Mouse (Mus musculus) G1E (cell line): Measurements from ENCODE around the gene Tpcn2. TPM values are rescaled to one million over a fixed set of nuclear protein-coding genes. Genes with fewer than 3 reads are reported as not detected.

Experiments
- ATAC-seq: 2 replicates; pipeline ENCODE4 v1.8.0; 2016; ENCODE audit warnings: mild to moderate bottlenecking; ENCODE audit not compliant: insufficient number of reproducible peaks, poor library complexity, low FRiP score, severe bottlenecking; ENCODE audit errors: extremely low read depth
- DNase-seq: peaks from one replicate; pipeline ENCODE4 v3.0.0; 2012; ENCODE audit warnings: low spot score
- H3K27me3 ChIP-seq: 2 replicates; pipeline ENCODE4 v1.6.1; 2012; ENCODE audit warnings: mild to moderate bottlenecking, low read length, inconsistent platforms; ENCODE audit not compliant: insufficient read depth
- H3K36me3 ChIP-seq: replicated peaks from 2 replicates; pipeline ENCODE3; 2012; ENCODE audit warnings: mild to moderate bottlenecking, inconsistent platforms
- H3K4me1 ChIP-seq: 2 replicates; pipeline ENCODE4 v1.6.1; 2012; ENCODE audit warnings: low read depth, low read length, inconsistent platforms, mixed read lengths; ENCODE audit not compliant: insufficient read depth
- H3K4me3 ChIP-seq: 2 replicates; pipeline ENCODE4 v1.5.1; 2012; ENCODE audit warnings: low read depth, mild to moderate bottlenecking, inconsistent platforms, low read length, moderate library complexity, mixed read lengths
- H3K9me3 ChIP-seq: replicated peaks from 2 replicates; pipeline ENCODE4 v1.6.1; 2012; ENCODE audit warnings: inconsistent platforms
- CTCF ChIP-seq: IDR thresholded peaks from 2 replicates; pipeline ENCODE4 v1.5.1; 2012; ENCODE audit warnings: low read depth, low read length, inconsistent platforms, mixed read lengths
- GATA1 ChIP-seq: IDR thresholded peaks from 2 replicates; pipeline ENCODE4 v1.6.1; 2012; ENCODE audit warnings: borderline replicate concordance, low read length, inconsistent platforms, mixed read lengths
- GATA2 ChIP-seq: IDR thresholded peaks from 2 replicates; pipeline ENCODE4 v1.6.1; 2012; ENCODE audit warnings: low read depth, low read length, inconsistent platforms, borderline replicate concordance
- POLR2AphosphoS5 ChIP-seq: IDR thresholded peaks from 2 replicates; pipeline ENCODE4 v1.6.1; 2012; ENCODE audit warnings: low read depth, low read length, inconsistent platforms; ENCODE audit not compliant: insufficient replicate concordance
- TAL1 ChIP-seq: conservative IDR thresholded peaks from 2 replicates; pipeline ENCODE4 v1.6.1; 2012; ENCODE audit warnings: low read depth, low read length, inconsistent platforms, mixed read lengths
- polyA plus RNA-seq: library from polyadenylated mRNA; stranded (reverse); fragments of >175 nt; gene quantifications from 2 replicates; pipeline ENCODE4 v1.2.3, GENCODE M21; 2012
- total RNA-seq, 2 experiments: library from RNA; stranded (forward) in 1 of 2; stranded (reverse) in 1 of 2; fragments of 200-1000 nt in 1 of 2; fragments of >200 nt in 1 of 2; fragmentation: Nextera tagmentation in 1 of 2; gene quantifications; 2 replicates each; pipeline ENCODE4 v1.2.3; 2014 to 2017

Tpcn2 gene
- 2.6 and 6.9 TPM in 2 replicates for total RNA-seq (2014; fragmentation: Nextera tagmentation)
- total RNA-seq (2017), result 4.2 TPM in 2 replicates
- polyA plus RNA-seq, result 2.4 and 3.0 TPM in 2 replicates

DNA sequence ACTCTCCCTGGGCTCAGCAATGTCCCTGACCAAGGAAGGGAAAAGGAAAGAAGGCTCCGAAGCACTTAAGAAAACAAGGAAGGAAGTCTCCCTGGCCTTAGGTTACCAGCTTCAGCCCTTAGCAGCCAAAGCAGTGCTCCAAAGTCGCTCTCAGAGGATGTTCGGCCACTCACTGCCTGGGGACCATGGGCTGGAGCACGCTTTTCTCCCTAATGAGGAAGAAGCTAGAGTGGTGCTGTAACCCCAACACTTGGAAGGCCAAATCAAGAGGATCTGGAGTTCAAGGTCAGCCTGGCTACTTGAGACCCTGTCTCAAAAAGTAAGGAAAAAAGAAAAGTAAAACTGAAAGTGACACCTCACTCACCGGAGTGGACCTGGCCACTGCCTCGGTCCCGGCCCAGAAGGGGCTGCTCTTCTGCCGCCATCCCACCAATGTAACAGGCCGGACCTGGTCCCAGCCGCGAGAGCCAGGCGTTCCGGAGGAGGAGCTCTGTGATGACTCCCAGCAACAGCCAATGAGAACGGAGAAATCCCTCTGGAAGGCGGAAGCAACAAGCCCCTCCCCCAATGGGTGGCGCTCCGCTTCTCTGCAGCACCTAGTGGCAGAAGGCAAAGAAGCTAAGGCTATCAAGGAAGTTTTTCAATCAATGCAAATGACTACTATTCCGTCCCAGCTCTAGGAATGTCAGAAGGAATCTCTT is at the start of gene Tpcn2:
TSS of gene Tpcn2 (minus strand) at position 525 of the 701 bp plus-strand sequence.
- H3K9me3 ChIP-seq, result no peaks in the 10 kb centered on the region
- peaks cover 26% of the 10 kb centered on the region for H3K4me1 ChIP-seq
- peaks cover 14% of the 10 kb centered on the region for H3K27me3 ChIP-seq
- H3K36me3 ChIP-seq, result peaks cover 19% of the 10 kb centered on the region
- TF ChIP-seq GATA1 (no peak), CTCF (no peak), GATA2 (no peak), TAL1 (no peak), POLR2AphosphoS5 (no peak)
- H3K4me3 ChIP-seq, result peak within 1 kb of the TSS; percentile 74
- peak; percentile 99 for ATAC-seq
- peak; percentile 95 for DNase-seq

DNA sequence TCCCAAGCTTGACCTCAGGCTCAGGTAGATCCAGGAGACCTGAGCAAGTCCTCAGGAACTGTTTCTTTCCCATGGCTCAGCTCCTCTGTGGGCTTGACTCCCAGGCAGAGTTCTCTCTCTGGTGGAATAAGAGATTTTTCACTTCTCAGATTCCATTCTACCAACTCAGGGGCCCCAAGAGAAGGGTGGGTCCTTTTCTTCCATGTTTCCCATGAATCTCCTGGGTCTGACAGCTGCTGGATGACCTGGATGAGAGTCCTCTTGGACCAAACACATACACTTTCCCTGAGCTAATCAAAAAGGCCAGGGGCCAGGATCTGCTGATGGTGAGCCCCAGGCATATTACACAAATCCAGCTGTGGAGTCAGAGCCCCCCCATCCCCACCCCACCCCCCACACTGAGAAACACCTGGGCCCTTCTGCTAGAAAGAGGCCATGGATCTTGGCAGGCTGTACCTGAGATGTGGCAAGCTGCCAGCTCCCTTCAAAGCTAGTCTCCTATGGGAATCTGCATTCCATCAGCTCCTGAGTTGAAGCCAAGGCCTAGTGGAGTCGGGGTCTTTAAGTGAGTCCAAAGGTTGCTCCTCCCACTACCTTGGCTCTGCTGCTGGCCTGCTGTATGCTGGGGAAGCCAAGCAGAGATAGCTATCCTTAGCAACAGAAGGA is 48.7 kb upstream of the Tpcn2 start:
- no peak overlapping the region for H3K4me3 ChIP-seq

DNA sequence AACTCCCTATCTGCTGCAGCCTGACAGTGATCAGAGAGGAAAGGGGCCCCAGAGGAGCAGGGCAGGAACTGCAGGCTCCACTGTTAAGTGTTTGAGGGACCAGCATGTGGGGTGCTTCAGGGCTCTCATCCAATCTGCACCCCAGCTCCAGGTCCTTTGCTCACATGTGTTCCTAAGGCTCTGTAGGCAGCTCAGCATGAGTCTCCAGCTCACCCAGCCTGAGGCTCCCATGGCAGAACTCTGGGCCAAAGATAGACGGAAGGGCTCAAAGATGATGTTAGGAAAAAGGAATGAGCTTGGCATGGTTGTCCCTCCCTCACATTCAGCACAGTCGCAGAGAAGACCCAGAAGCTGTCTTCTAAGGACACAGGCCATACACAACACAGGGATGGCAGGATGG is 46.8 kb upstream of the Tpcn2 start:
- H3K27me3 ChIP-seq, result peaks cover 9% of the 10 kb centered on the region; the same call in 1 of the 2 replicates
- ATAC-seq, result no peak
- H3K36me3 ChIP-seq, result no peaks in the 10 kb centered on the region
- no peak overlapping the region for H3K4me3 ChIP-seq
- DNase-seq, result no peak
- H3K4me1 ChIP-seq, result no peaks in the 10 kb centered on the region
- H3K9me3 ChIP-seq, result no peaks in the 10 kb centered on the region
- TF ChIP-seq TAL1 (no peak), CTCF (no peak), GATA2 (no peak), GATA1 (no peak), POLR2AphosphoS5 (no peak)

More for the DNA sequence above, 48.7 kb upstream of the Tpcn2 start:
- no peaks in the 10 kb centered on the region for H3K4me1 ChIP-seq
- no peak for TF ChIP-seq GATA1
- DNase-seq (no peak), ATAC-seq (no peak)
- H3K36me3 ChIP-seq, result no peaks in the 10 kb centered on the region
- H3K27me3 ChIP-seq, result peaks cover 9% of the 10 kb centered on the region; the same call in 1 of the 2 replicates
- H3K9me3 ChIP-seq, result no peaks in the 10 kb centered on the region

DNA sequence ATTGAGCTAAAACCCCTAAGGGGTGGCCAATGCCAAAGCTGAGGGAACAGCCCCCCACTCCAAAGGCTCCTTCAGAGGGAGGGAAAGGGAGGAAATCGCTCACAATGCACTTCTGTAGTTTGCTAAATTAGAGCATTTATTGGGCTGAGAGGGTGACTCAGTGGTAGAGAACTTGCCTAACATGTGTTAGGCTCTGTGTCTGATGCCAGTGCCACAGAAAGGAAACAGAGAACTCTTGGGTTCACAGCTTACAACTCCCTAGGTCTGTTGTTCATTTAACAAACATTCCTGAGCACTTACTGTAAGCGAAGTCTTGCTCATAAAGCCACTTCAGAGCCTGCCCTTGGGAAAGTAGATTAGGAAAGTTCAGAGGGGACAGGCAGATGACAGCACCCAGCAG is 46.2 kb upstream of the Tpcn2 start:
- ATAC-seq (no peak), DNase-seq (no peak)
- H3K36me3 ChIP-seq, result no peaks in the 10 kb centered on the region
- no peak for TF ChIP-seq CTCF
- no peak for TF ChIP-seq TAL1
- TF ChIP-seq POLR2AphosphoS5, result no peak
- TF ChIP-seq GATA2, result no peak
- no peak for TF ChIP-seq GATA1
- H3K4me3 ChIP-seq, result no peak overlapping the region
- no peaks in the 10 kb centered on the region for H3K9me3 ChIP-seq
- H3K4me1 ChIP-seq, result no peaks in the 10 kb centered on the region
- peaks cover 9% of the 10 kb centered on the region; the same call in 1 of the 2 replicates for H3K27me3 ChIP-seq

DNA sequence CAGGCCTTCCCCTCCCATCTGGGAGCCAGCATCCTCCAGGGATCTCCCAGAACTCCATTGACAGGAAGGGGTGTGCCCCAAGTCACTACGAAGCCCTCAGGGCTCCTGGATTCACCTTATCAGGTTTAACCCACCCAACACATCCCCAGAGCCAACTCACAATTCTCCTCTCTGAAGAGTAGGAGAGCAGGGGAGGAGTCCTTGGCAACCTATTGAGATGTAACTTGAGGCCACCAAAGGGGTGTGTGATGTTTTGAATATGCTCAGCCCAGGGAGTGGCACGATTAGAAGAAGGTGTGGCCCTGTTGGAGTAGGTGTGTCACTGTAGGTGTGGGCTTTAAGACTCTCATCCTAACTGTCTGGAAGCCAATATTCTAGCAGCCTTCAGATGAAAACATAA is 41.9 kb upstream of the Tpcn2 start:
- ATAC-seq (no peak), DNase-seq (no peak)
- Histone ChIP-seq H3K9me3 (no peaks in the 10 kb centered on the region), H3K4me1 (no peaks in the 10 kb centered on the region), H3K36me3 (no peaks in the 10 kb centered on the region), H3K27me3 (peaks cover 6% of the 10 kb centered on the region), H3K4me3 (no peak overlapping the region)
- no peak for TF ChIP-seq POLR2AphosphoS5

DNA sequence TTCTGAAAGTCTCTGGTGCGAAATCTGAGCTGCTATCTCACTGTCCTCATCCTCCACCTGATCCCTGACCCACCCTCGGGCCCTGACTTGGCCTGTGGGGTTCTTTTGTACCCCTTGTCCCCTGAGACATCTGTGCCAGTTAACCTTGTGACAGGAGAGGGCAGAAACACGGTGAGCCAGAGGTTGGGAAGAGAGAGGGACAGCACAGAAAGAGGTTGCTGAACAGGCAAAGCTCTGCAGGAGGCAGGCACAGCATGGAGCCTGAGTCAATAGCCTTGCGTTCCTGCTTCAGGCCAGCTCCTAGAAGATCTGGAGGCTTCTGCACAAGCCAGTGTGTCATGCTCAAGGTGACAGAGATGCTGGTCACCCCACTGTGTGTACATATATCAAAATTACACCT is 39.8 kb upstream of the Tpcn2 start:
- ATAC-seq (no peak), DNase-seq (no peak)
- Histone ChIP-seq H3K9me3 (no peaks in the 10 kb centered on the region), H3K36me3 (no peaks in the 10 kb centered on the region), H3K4me1 (no peaks in the 10 kb centered on the region), H3K27me3 (peaks cover 6% of the 10 kb centered on the region), H3K4me3 (no peak overlapping the region)
- no peak for TF ChIP-seq POLR2AphosphoS5
- TF ChIP-seq GATA2, result no peak
- no peak for TF ChIP-seq CTCF
- TF ChIP-seq TAL1, result no peak
- TF ChIP-seq GATA1, result no peak
